Mouse (Mus musculus): Measurements from ENCODE around the gene Blm. TPM values are rescaled to one million over a fixed set of nuclear protein-coding genes. Genes with fewer than 3 reads are reported as not detected.

The Blm gene
- polyA plus RNA-seq, 1 experiment from 2014 or later: 27.0 TPM

DNA sequence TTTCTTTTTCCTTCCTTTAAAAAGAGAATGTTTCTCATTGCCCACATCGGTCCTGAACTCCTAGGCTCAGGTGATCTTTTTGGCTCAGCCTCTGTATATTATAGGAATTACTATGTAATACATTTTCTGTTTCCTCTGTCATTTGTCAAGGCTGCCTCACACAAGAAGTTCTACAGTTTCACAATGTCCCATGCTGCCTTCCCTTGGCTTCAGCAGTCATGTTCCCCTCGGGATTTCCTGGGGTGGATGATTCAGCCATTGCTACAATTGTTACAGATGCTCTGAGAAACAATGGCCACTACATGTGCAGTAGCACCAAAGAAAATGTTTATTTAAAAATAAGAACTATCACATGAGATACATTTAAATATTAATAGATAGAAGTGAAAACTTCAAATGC, 80.1 kb downstream of the Blm start:
- H3K36me3 ChIP-seq: peaks cover 47% of the 10 kb centered on the region
- no peak for ATAC-seq (ENCODE audit: low FRiP score, low read depth)
- H3K4me2 ChIP-seq (replicated peaks): no peak overlapping the region
- no peak overlapping the region for H3K27ac ChIP-seq
- no peaks in the 10 kb centered on the region for H3K4me1 ChIP-seq
- no peak overlapping the region for H3K9ac ChIP-seq
- H3K27me3 ChIP-seq (replicated peaks): no peaks in the 10 kb centered on the region
- H3K4me3 ChIP-seq: no peak overlapping the region
- 98% methylated on average over 2 of the region's 2 CpGs for WGBS
- H3K9me3 ChIP-seq: no peaks in the 10 kb centered on the region

DNA sequence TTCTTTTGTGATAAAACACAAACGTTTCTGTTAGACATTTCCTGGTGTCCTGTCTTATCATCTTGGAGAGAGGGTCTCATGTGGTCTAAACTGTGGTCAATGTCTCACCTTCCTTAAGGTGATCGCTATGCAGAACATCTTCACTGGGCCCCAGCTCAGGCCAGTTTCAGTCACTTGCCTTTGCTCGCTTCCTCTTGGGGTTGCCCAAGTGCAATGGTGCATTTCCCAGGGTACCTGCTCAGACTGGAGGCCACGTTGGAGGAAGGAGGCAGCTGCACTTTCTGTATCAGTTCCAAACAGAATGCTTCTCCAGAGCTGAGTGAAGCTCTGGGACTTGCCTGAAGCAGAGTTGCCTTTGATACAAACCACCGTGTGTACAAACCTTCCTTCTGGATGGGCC, 80.9 kb downstream of the Blm start:
- no peak for ATAC-seq (ENCODE audit: low FRiP score, low read depth)
- no peaks in the 10 kb centered on the region for H3K9me3 ChIP-seq
- H3K27me3 ChIP-seq (replicated peaks): no peaks in the 10 kb centered on the region
- no peaks in the 10 kb centered on the region for H3K4me1 ChIP-seq
- H3K4me2 ChIP-seq (replicated peaks): no peak overlapping the region
- H3K36me3 ChIP-seq: peaks cover 43% of the 10 kb centered on the region
- WGBS: 91% methylated on average over 5 of the region's 5 CpGs
- H3K9ac ChIP-seq: no peak overlapping the region
- no peak overlapping the region for H3K4me3 ChIP-seq
- no peak overlapping the region for H3K27ac ChIP-seq

DNA sequence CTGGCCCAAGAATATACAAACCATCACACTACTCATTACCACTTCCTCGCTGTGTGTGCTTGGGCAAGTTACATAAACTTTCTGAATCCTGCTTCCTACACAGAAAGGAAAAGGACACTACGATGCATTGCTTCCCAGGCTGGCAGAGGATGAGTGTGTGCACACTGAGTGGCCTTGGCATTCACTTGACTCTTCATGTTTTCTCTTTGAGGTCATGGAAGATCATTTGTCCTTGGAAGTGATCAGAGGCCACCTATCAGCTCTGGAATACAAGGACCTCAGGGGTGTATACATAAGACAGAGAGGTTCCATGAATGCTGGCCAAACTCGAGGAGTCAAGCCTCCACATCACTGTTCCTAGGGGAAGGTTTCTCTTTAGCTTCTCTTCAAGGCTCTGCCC, 81.8 kb downstream of the Blm start:
- Histone ChIP-seq H3K36me3 (peaks cover 37% of the 10 kb centered on the region), H3K4me3 (no peak overlapping the region), H3K27ac (no peak overlapping the region), H3K27me3 (replicated peaks) (no peaks in the 10 kb centered on the region), H3K4me2 (replicated peaks) (no peak overlapping the region), H3K9me3 (no peaks in the 10 kb centered on the region), H3K9ac (no peak overlapping the region), H3K4me1 (no peaks in the 10 kb centered on the region)
- no peak for ATAC-seq (ENCODE audit: low FRiP score, low read depth)
- WGBS: 97% methylated on average over 3 of the region's 3 CpGs

DNA sequence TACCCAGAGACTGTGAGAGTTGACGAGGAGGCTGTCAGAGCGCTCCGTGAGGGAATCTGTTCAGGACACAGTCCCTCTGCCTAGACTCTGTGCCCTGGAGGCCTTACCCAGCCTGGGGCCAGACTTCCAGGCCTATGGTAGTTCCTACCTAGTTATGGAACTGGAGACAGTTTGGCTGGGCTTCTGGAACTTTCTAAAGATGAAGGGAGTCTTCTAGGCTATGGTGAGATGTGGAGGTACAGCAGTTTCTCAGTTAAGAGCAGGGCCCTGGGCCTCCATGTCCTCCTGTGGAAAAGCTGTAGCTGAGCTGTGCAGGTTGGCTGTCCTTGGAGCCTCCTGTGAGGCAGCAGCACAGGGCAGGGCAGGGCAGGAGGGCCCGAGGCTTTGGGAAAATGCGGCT, 82.7 kb downstream of the Blm start:
- Histone ChIP-seq H3K27ac (no peak overlapping the region), H3K9ac (no peak overlapping the region), H3K27me3 (replicated peaks) (no peaks in the 10 kb centered on the region), H3K4me2 (replicated peaks) (no peak overlapping the region), H3K4me3 (no peak overlapping the region), H3K4me1 (no peaks in the 10 kb centered on the region), H3K9me3 (no peaks in the 10 kb centered on the region), H3K36me3 (peaks cover 30% of the 10 kb centered on the region)
- 85% methylated on average over 5 of the region's 5 CpGs for WGBS
- ATAC-seq (ENCODE audit: low FRiP score, low read depth): no peak

DNA sequence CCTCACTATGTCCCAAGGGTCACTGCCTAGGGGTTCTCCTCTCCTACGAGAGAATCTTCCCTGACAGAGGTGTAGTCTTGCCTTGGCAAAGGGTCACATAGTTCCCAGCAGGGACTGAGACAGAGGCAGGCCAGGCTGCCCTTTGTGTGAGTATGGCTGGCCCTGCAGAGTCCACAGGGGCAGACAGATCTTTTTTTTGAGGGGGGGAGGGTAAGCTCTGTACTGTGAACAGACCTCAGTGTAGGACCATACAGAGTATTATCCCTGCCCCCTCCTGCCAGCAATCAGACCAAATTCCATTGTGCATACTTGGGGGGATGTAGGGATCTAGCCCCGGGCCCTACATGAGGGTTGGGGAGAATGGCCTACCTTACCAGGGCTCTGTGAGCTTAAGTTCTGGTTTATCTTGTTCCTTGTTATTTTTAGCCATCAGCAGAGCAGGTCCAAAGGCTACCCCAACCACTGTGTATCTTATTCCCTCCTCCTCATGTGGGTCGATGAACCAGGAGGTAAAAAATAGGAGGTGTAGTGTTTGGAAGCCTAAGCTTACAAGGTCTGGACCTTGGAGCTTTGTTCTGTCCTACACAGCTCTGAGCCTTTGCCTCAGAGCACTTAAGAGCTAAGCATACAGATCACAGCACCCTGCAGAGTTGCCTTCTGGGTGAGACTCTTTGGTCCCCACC, 83.2 kb downstream of the Blm start:
- 90% methylated on average over 3 of the region's 3 CpGs for WGBS
- no peak for ATAC-seq (ENCODE audit: low FRiP score, low read depth)

DNA sequence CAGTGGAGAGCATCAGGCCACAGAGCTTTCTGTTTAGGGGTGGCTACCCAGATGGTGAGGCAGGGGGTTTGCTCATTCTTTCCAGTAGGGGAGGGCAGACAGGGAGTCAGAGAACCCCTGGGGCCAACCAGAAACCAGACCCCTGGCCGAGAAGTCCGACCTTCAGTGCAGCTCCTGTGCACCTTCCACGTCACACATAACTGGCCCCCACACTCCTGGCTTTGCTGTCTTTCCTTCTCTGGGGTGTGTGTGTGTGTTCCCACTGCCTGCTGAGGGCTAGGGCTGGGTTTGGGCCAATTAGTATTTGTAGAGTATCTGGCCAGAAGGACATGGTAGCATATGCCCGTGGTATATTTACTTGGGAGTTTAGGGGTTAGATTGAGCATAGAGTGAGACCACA, 84.6 kb downstream of the Blm start:
- H3K36me3 ChIP-seq: peaks cover 23% of the 10 kb centered on the region
- H3K27ac ChIP-seq: no peak overlapping the region
- 84% methylated on average over 4 of the region's 4 CpGs for WGBS
- H3K27me3 ChIP-seq (replicated peaks): no peaks in the 10 kb centered on the region
- H3K4me2 ChIP-seq (replicated peaks): no peak overlapping the region
- H3K4me3 ChIP-seq: no peak overlapping the region
- no peak overlapping the region for H3K9ac ChIP-seq
- no peak for ATAC-seq (ENCODE audit: low FRiP score, low read depth)
- no peaks in the 10 kb centered on the region for H3K9me3 ChIP-seq
- no peaks in the 10 kb centered on the region for H3K4me1 ChIP-seq

More for the DNA sequence above, 83.2 kb downstream of the Blm start:
- no peak overlapping the region for H3K4me2 ChIP-seq (replicated peaks)
- no peak overlapping the region for H3K4me3 ChIP-seq
- no peaks in the 10 kb centered on the region for H3K4me1 ChIP-seq
- peaks cover 25% of the 10 kb centered on the region for H3K36me3 ChIP-seq
- no peak overlapping the region for H3K9ac ChIP-seq
- H3K9me3 ChIP-seq: no peaks in the 10 kb centered on the region
- H3K27me3 ChIP-seq (replicated peaks): no peaks in the 10 kb centered on the region
- no peak overlapping the region for H3K27ac ChIP-seq

DNA sequence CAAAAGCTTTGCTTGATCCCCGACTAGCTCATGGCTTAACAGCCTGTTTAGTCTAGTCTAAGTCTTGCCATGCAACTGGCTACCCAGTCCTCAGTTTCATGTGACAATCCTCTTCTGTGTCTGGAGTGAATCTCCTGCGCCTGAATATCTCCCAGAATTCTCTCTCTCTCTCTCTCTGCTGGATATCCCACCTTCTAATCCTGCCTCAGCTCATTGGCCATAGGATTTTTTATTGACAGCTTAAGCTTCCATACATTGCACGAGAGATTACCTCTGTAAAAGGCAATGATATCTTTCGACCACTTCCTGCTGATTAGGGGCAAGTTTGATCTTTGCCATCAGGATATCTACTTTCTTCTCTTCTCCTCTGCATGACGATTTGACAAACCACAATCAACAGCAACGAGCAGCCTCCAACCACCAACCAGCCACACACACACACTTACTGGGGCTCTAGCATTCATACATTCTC, 85.3 kb downstream of the Blm start:
- H3K27ac ChIP-seq: no peak overlapping the region
- ATAC-seq (ENCODE audit: low FRiP score, low read depth): no peak
- WGBS: 84% methylated on average over 6 of the region's 6 CpGs
- no peak overlapping the region for H3K4me2 ChIP-seq (replicated peaks)
- H3K36me3 ChIP-seq: peaks cover 23% of the 10 kb centered on the region
- H3K9me3 ChIP-seq: no peaks in the 10 kb centered on the region
- no peaks in the 10 kb centered on the region for H3K4me1 ChIP-seq
- no peaks in the 10 kb centered on the region for H3K27me3 ChIP-seq (replicated peaks)
- no peak overlapping the region for H3K4me3 ChIP-seq
- no peak overlapping the region for H3K9ac ChIP-seq

DNA sequence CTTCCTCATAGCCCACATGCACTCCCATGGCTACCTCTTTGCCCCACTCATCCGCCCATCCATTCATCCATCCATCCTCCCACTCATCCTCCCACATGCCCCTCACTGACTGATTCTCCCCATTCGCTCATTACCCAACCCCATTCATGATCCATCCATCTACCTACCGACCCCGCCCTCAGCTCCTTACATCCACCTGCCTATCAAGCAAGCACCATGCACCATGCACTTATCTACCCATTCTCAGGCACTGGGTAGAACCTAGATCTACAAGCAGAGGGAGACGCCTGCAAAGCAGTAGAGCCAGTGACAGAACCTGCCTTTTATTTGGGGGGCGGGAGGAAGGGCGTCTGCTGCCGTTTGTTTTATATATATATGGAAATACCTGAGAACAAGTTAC, 87.6 kb downstream of the Blm start:
- H3K4me1 ChIP-seq: peaks cover 7% of the 10 kb centered on the region; the same call in 1 of the 2 replicates
- H3K4me3 ChIP-seq: no peak overlapping the region
- peaks cover 5% of the 10 kb centered on the region for H3K36me3 ChIP-seq
- no peak overlapping the region for H3K27ac ChIP-seq
- H3K9me3 ChIP-seq: no peaks in the 10 kb centered on the region
- H3K9ac ChIP-seq: no peak overlapping the region
- WGBS: 94% methylated on average over 8 of the region's 8 CpGs
- no peak overlapping the region for H3K4me2 ChIP-seq (replicated peaks)
- no peak for ATAC-seq (ENCODE audit: low FRiP score, low read depth)
- no peaks in the 10 kb centered on the region for H3K27me3 ChIP-seq (replicated peaks)

DNA sequence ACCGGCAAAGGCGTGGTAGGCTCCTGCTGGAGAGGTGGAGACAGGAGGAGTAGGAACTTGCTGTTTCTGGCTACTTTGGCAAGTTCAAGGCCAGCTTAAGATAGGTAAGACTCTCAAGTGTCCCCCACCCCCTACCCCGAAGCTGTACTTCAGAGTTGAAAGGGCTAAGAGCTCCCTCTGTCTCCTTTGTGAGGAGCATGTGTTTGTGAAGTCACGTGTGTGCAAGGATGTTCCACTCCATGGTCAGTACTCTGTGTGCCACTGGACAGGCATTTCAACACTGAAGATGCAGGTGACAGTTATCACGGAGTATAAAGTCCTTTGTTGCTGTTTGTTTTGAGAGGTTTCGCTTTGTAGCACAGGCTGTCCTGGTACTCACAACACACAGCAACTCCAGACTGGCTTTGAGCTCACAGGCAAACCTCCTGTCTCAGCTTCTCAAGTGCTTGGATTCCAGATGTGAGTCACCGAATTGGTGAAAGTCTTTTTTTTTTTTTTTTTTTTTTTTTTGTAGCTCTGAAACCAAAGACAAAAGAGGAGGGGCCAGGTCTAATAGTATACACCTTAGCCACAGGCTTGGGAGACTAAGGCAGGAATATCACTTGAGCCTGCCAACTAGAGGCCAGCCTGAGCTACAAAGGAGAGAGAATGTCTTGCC, 88.6 kb downstream of the Blm start:
- 83% methylated on average over 7 of the region's 7 CpGs for WGBS
- no peak overlapping the region for H3K27ac ChIP-seq
- no peak for ATAC-seq (ENCODE audit: low FRiP score, low read depth)

DNA sequence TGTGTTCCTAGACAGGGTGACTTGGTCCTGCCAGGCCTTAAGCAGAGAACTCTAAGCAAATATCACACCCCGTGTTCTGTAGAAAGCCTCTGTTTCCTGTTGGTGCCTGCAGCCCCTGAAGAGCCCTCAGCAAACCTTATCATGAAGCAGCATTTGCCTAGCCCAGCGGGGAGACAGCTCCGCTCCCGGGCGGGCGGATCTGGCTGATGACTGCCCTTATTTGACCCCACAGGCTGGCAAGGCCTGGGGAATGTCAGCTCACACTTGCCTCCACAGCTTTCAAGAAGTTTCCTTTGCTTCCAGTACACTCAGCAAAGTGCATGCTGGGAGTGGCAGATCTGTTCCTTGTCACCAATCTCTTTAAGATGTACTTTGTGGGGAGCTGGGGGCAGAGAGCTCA, 89.4 kb downstream of the Blm start:
- no peak overlapping the region for H3K27ac ChIP-seq
- no peaks in the 10 kb centered on the region for H3K27me3 ChIP-seq (replicated peaks)
- ATAC-seq (ENCODE audit: low FRiP score, low read depth): no peak
- H3K4me3 ChIP-seq: no peak overlapping the region
- no peaks in the 10 kb centered on the region for H3K9me3 ChIP-seq
- WGBS: 41% methylated on average over 6 of the region's 6 CpGs
- no peak overlapping the region for H3K4me2 ChIP-seq (replicated peaks)
- H3K9ac ChIP-seq: no peak overlapping the region
- H3K36me3 ChIP-seq: no peaks in the 10 kb centered on the region
- peaks cover 11% of the 10 kb centered on the region; the same call in 1 of the 2 replicates for H3K4me1 ChIP-seq

More for the DNA sequence above, 88.6 kb downstream of the Blm start:
- no peaks in the 10 kb centered on the region for H3K9me3 ChIP-seq
- H3K27me3 ChIP-seq (replicated peaks): no peaks in the 10 kb centered on the region
- no peaks in the 10 kb centered on the region; the same call in 1 of the 2 replicates for H3K36me3 ChIP-seq
- H3K4me1 ChIP-seq: peaks cover 11% of the 10 kb centered on the region; the same call in 1 of the 2 replicates
- H3K4me3 ChIP-seq: no peak overlapping the region
- H3K9ac ChIP-seq: no peak overlapping the region
- no peak overlapping the region for H3K4me2 ChIP-seq (replicated peaks)

DNA sequence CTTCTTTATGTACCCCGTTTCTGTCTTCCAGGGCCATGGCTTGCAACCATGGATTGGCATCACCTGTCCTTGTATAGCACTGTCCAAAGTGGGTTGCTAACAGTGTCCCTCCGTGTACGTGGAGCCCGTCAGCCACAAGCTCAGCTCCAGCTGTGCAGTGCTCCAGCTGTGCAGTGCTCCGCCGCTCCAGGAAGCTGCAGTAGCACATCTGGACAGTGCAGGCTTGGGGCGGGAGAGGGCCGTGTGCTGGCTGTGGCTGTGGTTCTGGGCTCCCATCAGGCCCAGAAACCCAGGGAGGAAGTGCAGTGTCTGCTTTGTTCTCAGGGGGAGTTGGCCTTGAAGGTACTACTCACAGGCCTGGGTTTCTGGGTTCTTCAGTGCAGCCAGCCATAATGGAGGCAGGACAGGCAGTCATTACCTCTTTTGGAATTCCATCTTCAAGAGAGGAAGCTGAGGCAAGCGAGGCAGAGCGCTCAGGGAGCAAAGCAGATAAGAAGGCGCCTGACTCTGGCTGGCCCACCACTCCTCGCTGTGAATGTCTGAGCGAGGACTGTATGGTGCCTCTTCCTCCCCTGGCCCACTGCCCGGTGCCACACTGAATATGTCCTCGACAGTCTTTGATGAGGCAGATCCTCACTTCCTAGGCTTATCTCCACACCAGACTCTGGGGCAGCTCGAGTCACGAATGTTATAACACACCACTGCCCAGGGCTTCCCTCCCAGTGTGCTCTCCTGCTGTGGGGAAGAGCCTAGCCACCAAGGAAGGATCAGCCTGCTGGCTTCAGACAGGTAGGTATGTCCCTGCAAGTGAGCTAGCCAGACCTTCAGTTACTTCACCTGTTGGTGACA, 90.3 kb downstream of the Blm start:
- WGBS: 79% methylated on average over 17 of the region's 17 CpGs
- Histone ChIP-seq H3K27me3 (replicated peaks) (no peaks in the 10 kb centered on the region), H3K4me2 (replicated peaks) (no peak overlapping the region), H3K4me1 (peaks cover 11% of the 10 kb centered on the region; the same call in 1 of the 2 replicates), H3K27ac (no peak overlapping the region), H3K4me3 (no peak overlapping the region), H3K9me3 (no peaks in the 10 kb centered on the region), H3K9ac (no peak overlapping the region), H3K36me3 (no peaks in the 10 kb centered on the region)
- ATAC-seq (ENCODE audit: low FRiP score, low read depth): no peak

DNA sequence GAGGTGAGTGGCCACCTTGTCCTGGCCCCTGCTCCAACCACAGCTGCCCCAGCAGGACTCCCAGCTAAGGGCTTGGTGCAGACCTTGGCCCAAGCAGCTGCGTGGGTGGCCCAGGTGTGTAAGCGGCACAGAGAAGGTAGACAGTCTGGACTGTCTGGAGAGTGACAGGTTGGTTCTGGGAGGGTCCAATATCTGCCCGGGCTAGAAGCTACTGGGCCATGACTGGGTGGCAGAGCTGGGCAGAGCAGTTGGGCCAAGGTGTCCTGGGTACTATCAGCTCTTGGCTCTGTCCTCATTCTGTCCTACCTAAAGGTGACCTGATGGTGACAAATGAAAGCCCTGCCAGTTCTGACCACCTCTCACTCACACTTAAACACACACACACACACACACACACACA, 91.8 kb downstream of the Blm start:
- Histone ChIP-seq H3K36me3 (no peaks in the 10 kb centered on the region), H3K4me2 (replicated peaks) (no peak overlapping the region), H3K9ac (no peak overlapping the region), H3K27me3 (replicated peaks) (no peaks in the 10 kb centered on the region), H3K4me3 (no peak overlapping the region), H3K4me1 (peaks cover 11% of the 10 kb centered on the region), H3K27ac (no peak overlapping the region), H3K9me3 (no peaks in the 10 kb centered on the region)
- WGBS: 71% methylated on average over 3 of the region's 3 CpGs
- ATAC-seq (ENCODE audit: low FRiP score, low read depth): no peak

All from neural tube, embryonic 12.5 days (tissue).